Mouse (Mus musculus) embryonic facial prominence, embryonic 12.5 days (tissue): ENCODE data around the gene Trappc3l. TPM values are rescaled to one million over a fixed set of nuclear protein-coding genes. Genes with fewer than 3 reads are reported as not detected.

Source experiments
- ATAC-seq: fragments of 200-750 bp; cut with Nextera tagmentation; 2 replicates; pipeline ENCODE4 v1.8.0; 2017; ENCODE audit not compliant: insufficient number of reproducible peaks, insufficient read depth, low FRiP score, low TSS enrichment
- H3K27ac ChIP-seq: fragments of 300-500 bp; sonication (generic); 2 replicates; pipeline ENCODE4 v1.5.1; 2016; ENCODE audit warnings: mild to moderate bottlenecking
- H3K27me3 ChIP-seq: fragments of 300-500 bp; sonication (generic); 2 replicates; pipeline ENCODE4 v1.6.1; 2016; ENCODE audit warnings: mild to moderate bottlenecking, moderate library complexity
- H3K36me3 ChIP-seq: fragments of 300-500 bp; sonication (generic); 2 replicates; pipeline ENCODE4 v1.6.1; 2016; ENCODE audit warnings: mild to moderate bottlenecking
- H3K4me1 ChIP-seq: fragments of 300-500 bp; sonication (generic); 2 replicates; pipeline ENCODE4 v1.6.1; 2016
- H3K4me2 ChIP-seq: fragments of 300-500 bp; sonication (generic); replicated peaks from 2 replicates; pipeline ENCODE4 v1.6.1; 2016; ENCODE audit warnings: mild to moderate bottlenecking, moderate library complexity
- H3K4me3 ChIP-seq: fragments of 300-500 bp; sonication (generic); 2 replicates; pipeline ENCODE4 v1.5.1; 2016; ENCODE audit warnings: mild to moderate bottlenecking
- H3K9ac ChIP-seq: fragments of 300-500 bp; sonication (generic); 2 replicates; pipeline ENCODE4 v1.6.1; 2016; ENCODE audit warnings: mild to moderate bottlenecking, moderate library complexity
- H3K9me3 ChIP-seq: fragments of 300-500 bp; sonication (generic); 2 replicates; pipeline ENCODE4 v1.6.1; 2016; ENCODE audit warnings: mild to moderate bottlenecking, moderate library complexity
- WGBS: fragments of 180-500 bp; shearing (Covaris S2); methylation state at CpG from one replicate; pipeline ENCODE4 v1.1.7; 2016; 5-methylcytosine and 5-hydroxymethylcytosine counted together
- polyA plus RNA-seq: library from polyadenylated mRNA; unstranded; fragments of >200 nt; fragmentation: Nextera tagmentation; extraction: Ambion mirVana; gene quantifications from 2 replicates; pipeline ENCODE4 v1.2.1, GENCODE M21; 2016

Gene Trappc3l
- polyA plus RNA-seq, 1 experiment from 2014 or later: not detected

GRCm38 (mm10) chr10:34095964-34096363 is 58.6 kb downstream of the Trappc3l start:
- Histone ChIP-seq H3K4me2 (peak overlapping the region; percentile 34), H3K9me3 (no peaks in the 10 kb centered on the region), H3K4me3 (peak overlapping the region; percentile 19; the same call in 1 of the 2 replicates), H3K4me1 (peaks cover 10% of the 10 kb centered on the region; the same call in 1 of the 2 replicates), H3K36me3 (no peaks in the 10 kb centered on the region), H3K27ac (no peak overlapping the region), H3K9ac (peak overlapping the region; percentile 10; the same call in 1 of the 2 replicates), H3K27me3 (no peaks in the 10 kb centered on the region)
- no peak for ATAC-seq
- WGBS: 61% methylated on average over 12 of the region's 12 CpGs

GRCm38 (mm10) chr10:34096418-34096883 is 59.1 kb downstream of the Trappc3l start, which contains the start of gene Calhm5:
Gene Calhm5 (minus strand): TSS chr10:34096519.
- Histone ChIP-seq H3K9ac (peak within 1 kb of the TSS; percentile 10; the same call in 1 of the 2 replicates), H3K4me3 (peak within 1 kb of the TSS; percentile 19; the same call in 1 of the 2 replicates), H3K27me3 (no peaks in the 10 kb centered on the region), H3K4me2 (peak within 1 kb of the TSS; percentile 34), H3K4me1 (peaks cover 10% of the 10 kb centered on the region; the same call in 1 of the 2 replicates), H3K36me3 (no peaks in the 10 kb centered on the region), H3K27ac (no peak within 1 kb of the TSS), H3K9me3 (no peaks in the 10 kb centered on the region)
- 0 out of 2 replicates have a peak, but pooled peaks have one; percentile 63 for ATAC-seq
- WGBS: 23% methylated on average over 9 of the region's 9 CpGs

GRCm38 (mm10) chr10:34110863-34111465 is 73.6 kb downstream of the Trappc3l start:
- Histone ChIP-seq H3K4me2 (no peak overlapping the region), H3K4me3 (no peak overlapping the region), H3K4me1 (peaks cover 12% of the 10 kb centered on the region; the same call in 1 of the 2 replicates), H3K27ac (no peak overlapping the region), H3K36me3 (no peaks in the 10 kb centered on the region), H3K9ac (no peak overlapping the region), H3K27me3 (no peaks in the 10 kb centered on the region), H3K9me3 (no peaks in the 10 kb centered on the region)
- 74% methylated on average over 13 of the region's 13 CpGs for WGBS
- ATAC-seq: no peak

- H3K4me2 ChIP-seq: no peak overlapping the region
- no peaks in the 10 kb centered on the region for H3K36me3 ChIP-seq
- H3K27me3 ChIP-seq: no peaks in the 10 kb centered on the region
- no peak overlapping the region for H3K4me3 ChIP-seq
- no peak overlapping the region for H3K9ac ChIP-seq
- no peaks in the 10 kb centered on the region for H3K9me3 ChIP-seq
- H3K27ac ChIP-seq: peak overlapping the region; percentile 65; the same call in 1 of the 2 replicates
- H3K4me1 ChIP-seq: peaks cover 12% of the 10 kb centered on the region; the same call in 1 of the 2 replicates
- ATAC-seq: peak; percentile 83
- 26% methylated on average over 4 of the region's 4 CpGs for WGBS
These were observed 74.8 kb downstream of the Trappc3l start for GRCm38 (mm10) chr10:34111964-34112738.

GRCm38 (mm10) chr10:34117131-34117530 is 79.7 kb downstream of the Trappc3l start:
- WGBS: 63% methylated on average over 3 of the region's 3 CpGs
- Histone ChIP-seq H3K27me3 (no peaks in the 10 kb centered on the region), H3K9me3 (no peaks in the 10 kb centered on the region), H3K9ac (no peak overlapping the region), H3K27ac (no peak overlapping the region), H3K4me3 (no peak overlapping the region), H3K4me2 (no peak overlapping the region), H3K4me1 (peaks cover 4% of the 10 kb centered on the region; the same call in 1 of the 2 replicates), H3K36me3 (no peaks in the 10 kb centered on the region)
- ATAC-seq: no peak

- H3K9ac ChIP-seq: no peak overlapping the region
- no peaks in the 10 kb centered on the region for H3K4me1 ChIP-seq
- ATAC-seq: no peak
- no peak overlapping the region for H3K4me2 ChIP-seq
- no peaks in the 10 kb centered on the region for H3K9me3 ChIP-seq
- H3K27me3 ChIP-seq: no peaks in the 10 kb centered on the region
- H3K4me3 ChIP-seq: no peak overlapping the region
- no peaks in the 10 kb centered on the region for H3K36me3 ChIP-seq
- no peak overlapping the region for H3K27ac ChIP-seq
These were observed 80.4 kb downstream of the Trappc3l start for GRCm38 (mm10) chr10:34117770-34118169.

- Histone ChIP-seq H3K4me2 (no peak overlapping the region), H3K4me1 (no peaks in the 10 kb centered on the region), H3K9me3 (no peaks in the 10 kb centered on the region), H3K9ac (no peak overlapping the region), H3K27ac (no peak overlapping the region), H3K36me3 (no peaks in the 10 kb centered on the region), H3K27me3 (no peaks in the 10 kb centered on the region), H3K4me3 (no peak overlapping the region)
- 93% methylated on average over 2 of the region's 2 CpGs for WGBS
- no peak for ATAC-seq
These were observed 81.0 kb downstream of the Trappc3l start for GRCm38 (mm10) chr10:34118421-34118820.

- no peaks in the 10 kb centered on the region for H3K4me1 ChIP-seq
- H3K36me3 ChIP-seq: no peaks in the 10 kb centered on the region
- H3K9ac ChIP-seq: peak within 1 kb of the TSS; percentile 55
- H3K9me3 ChIP-seq: no peaks in the 10 kb centered on the region
- 16% methylated on average over 44 of the region's 44 CpGs for WGBS
- peak within 1 kb of the TSS; percentile 65 for H3K4me2 ChIP-seq
- ATAC-seq: peak; percentile 52; the same call in 1 of the 2 replicates
- H3K4me3 ChIP-seq: peak within 1 kb of the TSS; percentile 54
- no peak within 1 kb of the TSS for H3K27ac ChIP-seq
- H3K27me3 ChIP-seq: no peaks in the 10 kb centered on the region
These were observed 90.3 kb downstream of the Trappc3l start, which contains the start of gene Calhm6 for GRCm38 (mm10) chr10:34127392-34128378. Gene Calhm6 (minus strand): TSS chr10:34127984.

GRCm38 (mm10) chr10:34128391-34128790 is 91.0 kb downstream of the Trappc3l start:
- Histone ChIP-seq H3K4me3 (no peak overlapping the region), H3K4me1 (no peaks in the 10 kb centered on the region), H3K27me3 (no peaks in the 10 kb centered on the region), H3K36me3 (no peaks in the 10 kb centered on the region), H3K9ac (no peak overlapping the region), H3K9me3 (no peaks in the 10 kb centered on the region), H3K4me2 (no peak overlapping the region), H3K27ac (no peak overlapping the region)
- 85% methylated on average over 6 of the region's 6 CpGs for WGBS
- no peak for ATAC-seq

- H3K4me1 ChIP-seq: no peaks in the 10 kb centered on the region
- no peaks in the 10 kb centered on the region for H3K27me3 ChIP-seq
- no peak for ATAC-seq
- H3K4me2 ChIP-seq: no peak overlapping the region
- WGBS: 71% methylated on average over 2 of the region's 2 CpGs
- H3K9me3 ChIP-seq: no peaks in the 10 kb centered on the region
- H3K27ac ChIP-seq: no peak overlapping the region
- no peak overlapping the region for H3K9ac ChIP-seq
- no peaks in the 10 kb centered on the region for H3K36me3 ChIP-seq
- no peak overlapping the region for H3K4me3 ChIP-seq
These were observed 94.0 kb downstream of the Trappc3l start for GRCm38 (mm10) chr10:34131356-34131755.

GRCm38 (mm10) chr10:34136432-34136831 is 99.0 kb downstream of the Trappc3l start:
- H3K4me1 ChIP-seq: no peaks in the 10 kb centered on the region
- 33% methylated on average over 6 of the region's 6 CpGs for WGBS
- no peak for ATAC-seq
- no peak overlapping the region for H3K27ac ChIP-seq
- no peaks in the 10 kb centered on the region for H3K36me3 ChIP-seq
- H3K4me2 ChIP-seq: no peak overlapping the region
- no peak overlapping the region for H3K9ac ChIP-seq
- no peaks in the 10 kb centered on the region for H3K9me3 ChIP-seq
- H3K27me3 ChIP-seq: no peaks in the 10 kb centered on the region
- no peak overlapping the region for H3K4me3 ChIP-seq
